Mouse (Mus musculus) right cerebral cortex, postnatal 25 days (tissue): ENCODE measurements at regions not wholly inside any gene's neighbourhood (a gene's known extent, or its start where the extent isn't known, plus 50 kb on each side); places are given as distances from the start of the nearest gene placed in this dataset.

Experiments used
- DNase-seq: peaks from one replicate; pipeline ENCODE4 v3.0.0; 2022

DNA sequence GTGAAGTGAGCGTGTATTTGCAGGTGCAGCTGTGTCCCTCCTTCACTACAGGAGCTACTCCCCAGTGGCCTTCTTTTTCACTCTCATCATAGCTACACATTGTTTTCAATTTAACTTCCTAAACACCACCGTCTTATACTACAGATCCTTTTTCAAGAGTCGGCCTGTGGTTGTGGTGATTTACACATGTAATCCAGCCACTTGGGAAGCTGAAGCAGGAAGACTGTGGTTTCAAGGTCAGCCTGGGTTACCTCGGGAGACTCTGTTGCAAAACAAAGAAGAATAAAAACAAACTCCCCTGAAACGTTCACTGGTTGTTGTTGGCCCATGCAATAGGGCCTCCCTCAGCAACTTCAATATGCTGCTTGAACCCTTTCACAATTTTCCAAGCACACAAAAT, 153.8 kb upstream of the Kcnh8 start:
- DNase-seq = no peak

DNA sequence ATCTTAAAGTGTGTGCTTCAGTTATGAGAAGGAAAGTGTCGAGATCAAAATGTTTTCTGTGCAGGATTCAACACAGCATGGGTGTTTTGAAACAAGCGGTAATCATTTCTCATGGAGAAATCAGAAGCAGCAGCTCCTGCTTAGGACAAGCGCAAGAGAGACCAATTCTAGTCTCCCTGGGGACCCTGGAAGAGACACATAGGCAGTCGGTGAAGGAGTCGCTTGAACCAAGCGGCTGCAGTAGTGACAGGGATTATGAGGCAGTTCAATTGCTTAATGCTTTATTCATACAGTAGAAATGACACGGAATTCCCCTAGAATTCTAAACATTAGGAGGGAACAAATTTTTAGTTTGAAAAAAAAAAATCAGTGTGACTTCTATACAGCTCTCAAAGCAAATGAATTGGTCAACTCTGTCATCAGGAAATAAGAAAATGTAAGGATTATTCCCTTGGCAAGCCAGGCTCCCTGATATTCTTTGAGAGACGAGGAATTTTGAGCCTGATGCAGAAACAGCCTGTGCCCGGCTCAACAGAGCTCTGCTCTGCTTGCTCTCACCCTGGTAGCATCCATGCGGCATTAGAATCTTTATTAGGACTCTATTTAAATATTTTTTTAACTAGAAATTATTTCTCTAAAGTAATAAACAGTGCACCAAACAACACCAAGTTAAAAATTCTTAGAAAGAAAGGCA, 143.1 kb upstream of the Kcnh8 start:
- DNase-seq = no peak

DNA sequence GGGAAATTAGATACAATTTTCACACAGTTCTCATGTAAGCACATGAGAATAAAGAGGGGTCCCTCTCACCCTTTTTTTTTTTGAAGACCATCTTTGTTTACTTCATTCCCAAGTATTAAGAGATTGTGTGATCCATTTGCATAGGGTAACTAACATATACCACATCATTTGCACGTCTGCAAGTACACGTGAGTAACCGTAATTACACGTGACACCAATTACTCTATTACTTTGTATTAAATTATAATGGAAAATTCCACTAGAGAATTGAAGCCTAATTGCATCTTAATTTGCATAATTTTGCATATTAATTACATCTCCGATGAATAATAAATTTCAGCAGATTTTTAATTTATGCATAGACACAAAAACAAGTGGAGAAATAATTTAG, 142.5 kb upstream of the Kcnh8 start:
- no peak for DNase-seq

DNA sequence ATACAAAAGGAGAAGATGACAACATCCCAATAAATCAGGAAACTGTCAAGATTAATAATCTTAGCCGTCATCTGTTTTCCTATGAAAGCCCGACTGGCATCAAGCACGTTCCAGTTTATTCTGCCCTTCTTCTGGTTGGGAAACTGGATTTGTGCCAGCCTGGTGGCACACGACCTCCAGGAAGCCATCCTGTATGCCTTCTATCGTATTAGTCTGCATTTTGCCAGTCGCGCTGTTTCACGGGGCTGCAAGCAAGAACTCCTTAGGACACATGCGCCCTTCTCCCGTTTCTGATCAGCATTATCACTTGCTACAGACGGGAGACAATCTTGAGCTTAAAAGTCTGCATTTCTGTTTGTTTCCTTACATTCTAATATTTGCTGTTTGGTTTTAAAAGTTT, 141.2 kb upstream of the Kcnh8 start:
- peak; percentile 11 for DNase-seq

DNA sequence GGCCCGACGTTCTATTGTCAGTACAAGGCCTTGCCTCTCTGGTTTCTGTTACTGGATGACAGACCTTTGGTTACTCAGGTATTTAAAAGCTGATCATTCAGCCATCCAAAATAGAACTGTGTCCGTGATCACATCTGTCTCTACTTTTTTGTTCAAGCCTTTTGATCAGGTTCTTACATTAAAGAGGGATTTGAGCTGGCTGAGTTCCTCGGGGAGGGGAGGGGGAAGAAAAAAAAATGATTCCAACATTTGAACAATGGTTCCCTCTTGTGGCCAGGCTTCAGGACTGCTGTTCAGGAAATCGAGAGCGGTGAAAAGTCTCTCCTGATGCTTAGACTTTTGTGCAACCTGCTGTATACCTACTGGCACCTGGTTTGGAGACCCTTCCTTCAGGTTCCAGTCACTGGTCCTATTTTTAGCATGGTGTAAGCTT, 140.8 kb upstream of the Kcnh8 start:
- peak; percentile 65 for DNase-seq

DNA sequence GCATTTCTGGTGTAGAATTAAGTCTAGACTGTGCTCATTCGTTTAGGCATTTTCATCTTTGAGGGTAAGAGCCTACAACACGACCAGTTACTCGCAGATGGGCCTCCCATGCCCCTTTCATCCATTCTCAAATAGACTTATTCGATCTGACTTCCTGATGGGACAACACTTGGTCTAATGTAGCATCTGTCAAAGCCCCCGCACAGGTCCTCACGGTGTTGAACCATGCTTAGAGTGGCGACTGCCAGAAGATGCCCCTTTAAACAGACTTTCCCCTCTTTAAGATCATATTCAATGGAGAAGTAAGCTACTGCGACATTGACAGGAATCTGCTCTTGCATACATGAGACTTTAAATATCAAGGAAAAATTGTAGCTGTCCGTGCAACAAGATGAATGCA, 140.1 kb upstream of the Kcnh8 start:
- no peak for DNase-seq

DNA sequence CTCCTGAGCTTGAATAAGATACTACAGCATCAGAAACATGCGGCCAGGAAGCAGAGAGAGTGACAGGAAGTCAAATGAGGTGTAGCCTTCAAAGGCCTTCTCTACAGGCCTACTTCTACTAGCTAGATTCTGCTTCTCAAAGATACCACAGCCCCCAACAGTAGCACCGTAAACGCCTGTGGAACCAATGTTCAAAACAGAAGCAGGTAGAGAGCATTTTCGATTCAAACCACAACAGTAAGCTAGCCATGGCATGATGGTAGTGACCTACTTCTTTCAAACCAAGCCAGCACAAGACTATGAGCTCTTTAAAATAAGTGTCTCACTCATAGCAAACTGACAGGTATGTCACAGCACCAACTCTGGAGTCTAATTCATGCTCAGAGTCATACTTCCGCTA, 134.0 kb upstream of the Kcnh8 start:
- DNase-seq = no peak

DNA sequence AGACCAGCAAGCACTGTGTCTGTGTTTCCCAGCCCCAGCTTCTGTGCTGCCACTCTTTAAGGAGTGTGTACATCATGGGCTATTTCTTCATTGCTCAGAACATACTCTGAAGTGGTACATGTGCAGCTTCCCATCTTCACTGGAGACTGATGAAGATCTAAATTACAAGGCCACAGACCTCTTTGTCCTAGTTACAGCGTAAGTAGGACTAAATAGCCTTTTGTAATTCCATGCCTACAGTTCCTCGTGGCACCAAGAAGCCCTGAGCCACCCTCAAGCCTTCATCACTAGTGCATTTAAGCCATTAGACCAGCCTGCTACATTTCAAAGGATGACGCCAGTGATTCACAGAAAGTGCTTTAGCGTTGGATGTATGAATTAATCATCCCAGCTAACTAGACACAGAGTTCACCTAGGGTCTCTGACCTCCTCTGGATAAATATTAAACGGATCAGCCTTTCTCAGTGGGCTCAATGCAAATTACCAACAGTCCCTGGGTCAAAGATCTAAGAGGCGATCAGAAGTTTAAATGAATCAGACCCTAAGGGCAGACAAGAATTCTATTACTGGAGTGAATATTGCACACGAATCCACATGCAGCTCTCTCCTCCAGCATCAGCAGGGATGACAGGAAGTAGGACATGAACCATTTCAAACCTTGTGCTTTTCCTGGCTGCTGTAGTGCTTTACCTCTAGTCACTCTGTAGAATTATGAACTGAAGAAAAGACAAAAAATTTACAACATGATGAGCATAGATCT, 123.0 kb upstream of the Kcnh8 start:
- no peak for DNase-seq

DNA sequence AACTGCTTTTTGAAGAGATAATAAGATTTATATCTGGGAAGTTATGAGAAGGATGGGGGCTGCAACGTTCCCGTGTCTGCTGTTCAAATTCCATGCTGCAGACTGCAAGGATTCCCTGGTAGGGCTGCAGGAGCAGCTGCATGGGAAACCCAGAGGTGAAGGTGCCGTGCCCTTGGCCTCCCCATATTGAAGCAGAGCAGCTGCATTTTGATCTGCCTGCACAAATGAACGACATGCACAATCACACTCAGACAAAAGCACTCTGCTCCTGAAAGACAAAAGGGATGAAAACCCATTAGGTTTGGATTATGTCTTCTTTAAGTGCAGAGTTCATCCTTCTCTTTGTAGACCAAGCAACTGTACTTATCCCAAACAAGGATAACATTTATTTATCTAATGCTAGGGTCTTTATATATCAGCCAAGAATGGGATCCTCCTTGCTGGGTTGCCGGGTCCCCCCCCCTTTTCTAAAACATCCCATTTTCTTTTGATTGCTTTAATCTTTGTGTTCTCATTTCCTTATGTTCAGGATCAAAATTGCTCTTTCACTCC, 122.3 kb upstream of the Kcnh8 start:
- DNase-seq = no peak

DNA sequence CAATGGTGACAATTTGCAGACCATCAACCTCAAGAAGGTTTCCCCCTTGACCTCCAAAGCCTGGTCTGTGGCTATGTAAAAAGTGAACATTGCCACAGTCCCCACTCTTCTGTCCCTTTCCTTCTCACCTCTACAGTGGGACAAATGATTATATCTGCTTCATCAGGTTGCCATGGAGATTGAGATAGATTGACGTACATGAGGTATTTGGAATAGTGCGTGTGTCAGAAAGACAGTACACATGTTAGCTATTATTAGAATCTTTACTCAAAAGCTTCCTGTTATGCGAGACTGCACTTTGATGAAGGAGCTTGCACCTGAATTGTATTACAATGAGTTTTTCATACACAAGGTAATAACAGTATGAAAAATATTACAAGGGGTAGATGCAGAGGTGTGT, 95.7 kb upstream of the Kcnh8 start:
- DNase-seq = no peak

DNA sequence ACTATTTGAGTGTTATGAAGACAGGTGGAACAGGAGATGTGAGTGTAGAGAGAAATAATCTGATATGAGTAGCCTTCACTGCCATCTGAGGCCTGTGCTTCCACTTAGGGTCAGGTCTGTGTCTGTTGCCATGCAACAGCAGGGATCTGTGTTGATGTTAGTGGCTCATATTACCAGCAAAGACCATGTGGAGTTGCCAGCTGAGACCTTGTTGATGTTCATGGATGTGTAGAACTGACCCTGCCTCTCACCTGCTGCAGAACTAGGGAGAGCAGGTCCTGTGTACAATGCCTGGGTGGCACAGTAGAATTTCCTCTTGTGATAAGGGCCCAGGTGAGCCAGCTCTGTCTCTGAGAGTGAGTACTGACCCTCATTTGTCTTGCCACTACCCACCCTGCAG, 72.2 kb upstream of the Kcnh8 start:
- DNase-seq = no peak
